Mouse (Mus musculus) kidney, adult 2 months (tissue): ENCODE data around the gene Gm14569. TPM values are rescaled to one million over a fixed set of nuclear protein-coding genes. Genes with fewer than 3 reads are reported as not detected.

Experiments used
- DNase-seq: peaks from one replicate; pipeline ENCODE4 v3.0.0; 2021
- H3K27ac ChIP-seq: fragments of 200-500 bp; 2 replicates; pipeline ENCODE4 v1.5.1; 2012; ENCODE audit warnings: low read depth, low read length, control low read depth, inconsistent platforms; ENCODE audit not compliant: insufficient read depth
- H3K27me3 ChIP-seq: fragments of 200-500 bp; replicated peaks from 2 replicates; pipeline ENCODE4 v1.6.1; 2012; ENCODE audit warnings: mild to moderate bottlenecking, moderate library complexity, low read length, inconsistent platforms; ENCODE audit not compliant: control insufficient read depth, insufficient read depth
- H3K36me3 ChIP-seq: fragments of 200-500 bp; 2 replicates; pipeline ENCODE4 v1.6.1; 2012; ENCODE audit warnings: mild to moderate bottlenecking, moderate library complexity, low read length, inconsistent platforms; ENCODE audit not compliant: control insufficient read depth, insufficient read depth
- H3K4me1 ChIP-seq: fragments of 200-500 bp; 2 replicates; pipeline ENCODE4 v1.6.1; 2011; ENCODE audit warnings: low read length; ENCODE audit not compliant: control insufficient read depth, insufficient read depth
- H3K4me3 ChIP-seq: fragments of 200-500 bp; 2 replicates; pipeline ENCODE4 v1.5.1; 2011; ENCODE audit warnings: mild to moderate bottlenecking, low read depth, low read length, control low read depth; ENCODE audit not compliant: insufficient read depth
- CTCF ChIP-seq: fragments of 200-500 bp; conservative IDR thresholded peaks from 2 replicates; pipeline ENCODE4 v1.5.1; 2011; ENCODE audit warnings: low read depth, mild to moderate bottlenecking, control low read depth, low read length, moderate library complexity, mixed read lengths; ENCODE audit not compliant: insufficient read depth, insufficient read length
- POLR2A ChIP-seq: fragments of 200-500 bp; IDR thresholded peaks from one replicate; pipeline ENCODE4 v1.6.1; 2011; ENCODE audit warnings: low read depth, low read length, control low read depth
- WGBS: fragments of 180-500 bp; shearing (Covaris S2); methylation state at CpG from one replicate; pipeline ENCODE4 v1.1.7; 2018; 5-methylcytosine and 5-hydroxymethylcytosine counted together
- polyA plus RNA-seq: library from polyadenylated mRNA; depleted of rRNA; stranded (reverse); fragments of >200 nt; gene quantifications from 2 replicates; pipeline ENCODE4 v1.2.3, GENCODE M21; 2012

Gm14569 gene
- polyA plus RNA-seq, 1 experiment, result not detected

DNA sequence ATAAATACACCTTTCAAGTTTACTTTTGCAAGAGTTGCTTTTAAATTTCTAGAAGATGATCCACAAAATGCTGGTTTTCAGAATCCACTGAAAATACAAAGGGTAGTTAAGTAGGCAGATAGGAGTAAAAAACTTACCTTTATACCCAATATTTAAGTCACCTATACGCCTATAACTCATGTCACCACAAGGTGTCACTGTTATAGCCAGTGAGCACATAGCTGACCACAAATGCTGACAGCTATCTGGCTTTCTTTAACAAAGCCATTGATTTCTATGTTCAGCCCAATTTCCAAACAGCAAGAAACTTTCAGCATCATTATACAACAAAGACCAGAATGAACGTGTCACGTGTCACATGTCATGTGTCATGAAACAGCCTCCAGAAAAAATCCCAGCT, 2.1 kb downstream of the Gm14569 start:
- peak; percentile 4 for DNase-seq
- TF ChIP-seq POLR2A (no peak), CTCF (no peak)
- 15% methylated on average over 3 of the region's 3 CpGs for WGBS
- Histone ChIP-seq H3K4me1 (no peaks in the 10 kb centered on the region), H3K36me3 (no peaks in the 10 kb centered on the region), H3K27me3 (no peaks in the 10 kb centered on the region), H3K4me3 (no peak overlapping the region), H3K27ac (no peak overlapping the region)

DNA sequence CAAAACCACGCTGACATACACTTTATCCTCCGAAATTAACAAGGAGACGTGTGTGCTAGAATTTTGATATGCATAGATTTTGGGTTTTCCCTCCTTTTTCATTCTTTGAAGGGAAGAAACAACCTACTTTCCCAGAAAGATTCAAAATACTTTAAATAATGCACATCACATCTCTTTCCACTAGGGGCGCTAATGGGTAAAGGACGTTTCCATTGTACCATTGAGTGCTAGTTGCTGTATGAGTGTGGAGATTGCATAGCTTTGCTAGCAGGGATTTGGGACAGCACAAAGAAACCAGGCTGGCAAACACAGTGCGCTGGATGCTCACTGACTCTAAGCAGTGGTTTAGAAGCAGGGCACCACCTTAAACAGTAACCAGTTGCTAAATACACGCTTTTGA, 3.6 kb downstream of the Gm14569 start:
- H3K36me3 ChIP-seq, result no peaks in the 10 kb centered on the region
- H3K4me1 ChIP-seq, result no peaks in the 10 kb centered on the region
- no peak overlapping the region for H3K27ac ChIP-seq
- H3K27me3 ChIP-seq, result no peaks in the 10 kb centered on the region
- peak; percentile 1 for DNase-seq
- WGBS, result 49% methylated on average over 7 of the region's 7 CpGs
- no peak overlapping the region for H3K4me3 ChIP-seq
- TF ChIP-seq CTCF (peak; percentile 23; the same call in 1 of the 2 replicates), POLR2A (no peak)

DNA sequence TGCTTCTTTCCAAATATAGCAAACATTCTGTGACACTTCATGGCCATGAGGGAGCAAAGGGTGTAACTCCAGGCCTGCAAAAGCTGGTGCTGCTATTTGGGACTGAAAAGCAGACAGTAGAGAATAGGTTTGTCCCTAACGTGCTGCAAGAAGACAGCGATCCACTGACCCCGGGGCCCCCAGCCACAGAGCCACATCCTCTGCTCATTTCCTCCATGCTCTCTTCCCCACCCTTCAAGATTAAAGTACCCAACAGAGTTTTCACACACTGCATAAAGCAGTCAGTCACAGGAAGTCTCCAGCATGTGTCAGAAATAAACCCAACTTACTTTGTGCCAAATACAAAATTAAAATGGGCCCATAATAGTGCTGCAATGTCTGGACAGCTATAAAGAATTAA, 16.8 kb downstream of the Gm14569 start:
- no peak overlapping the region for H3K27ac ChIP-seq
- TF ChIP-seq POLR2A, result no peak
- no peak for TF ChIP-seq CTCF
- H3K4me3 ChIP-seq, result no peak overlapping the region
- no peaks in the 10 kb centered on the region for H3K36me3 ChIP-seq
- no peak for DNase-seq
- H3K27me3 ChIP-seq, result no peaks in the 10 kb centered on the region
- no peaks in the 10 kb centered on the region for H3K4me1 ChIP-seq
- WGBS, result 68% methylated on average over 3 of the region's 3 CpGs

DNA sequence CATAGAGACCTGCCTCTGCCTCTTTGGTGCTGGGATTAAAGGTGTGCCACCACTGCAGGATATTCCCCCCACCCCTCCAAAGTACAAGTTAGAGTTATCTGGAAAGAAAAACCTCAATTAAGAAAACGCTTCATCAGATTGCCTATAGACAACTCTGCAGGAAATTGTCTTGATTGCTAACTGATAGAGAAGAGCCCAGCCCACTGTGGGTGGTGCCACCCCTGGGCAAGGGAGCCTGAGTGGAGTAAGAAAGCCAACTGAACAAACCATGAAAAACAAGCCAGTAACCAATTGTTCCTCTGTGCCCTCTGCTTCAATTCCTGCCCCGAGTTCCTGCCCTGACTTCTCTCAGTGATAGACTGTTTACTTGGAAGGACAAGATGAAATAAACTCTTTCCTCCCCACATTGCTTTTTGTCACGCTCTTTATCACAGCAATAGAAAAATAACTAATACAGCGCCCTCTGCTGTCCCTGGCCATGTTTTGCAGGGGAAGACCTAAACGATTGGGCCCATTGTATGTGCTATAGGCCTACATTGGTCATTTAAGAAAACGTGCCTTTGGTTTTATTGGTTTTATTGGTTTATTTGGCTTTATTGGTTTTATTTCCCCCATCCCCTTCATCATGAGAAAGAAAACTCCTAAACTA, 17.4 kb downstream of the Gm14569 start:
- 51% methylated on average over 6 of the region's 6 CpGs for WGBS
- no peaks in the 10 kb centered on the region for H3K27me3 ChIP-seq
- no peak overlapping the region for H3K27ac ChIP-seq
- no peak overlapping the region for H3K4me3 ChIP-seq
- no peaks in the 10 kb centered on the region for H3K4me1 ChIP-seq
- no peaks in the 10 kb centered on the region for H3K36me3 ChIP-seq
- no peak for DNase-seq
- TF ChIP-seq POLR2A (no peak), CTCF (0 out of 2 replicates have a peak, but pooled peaks have one; percentile 14)

DNA sequence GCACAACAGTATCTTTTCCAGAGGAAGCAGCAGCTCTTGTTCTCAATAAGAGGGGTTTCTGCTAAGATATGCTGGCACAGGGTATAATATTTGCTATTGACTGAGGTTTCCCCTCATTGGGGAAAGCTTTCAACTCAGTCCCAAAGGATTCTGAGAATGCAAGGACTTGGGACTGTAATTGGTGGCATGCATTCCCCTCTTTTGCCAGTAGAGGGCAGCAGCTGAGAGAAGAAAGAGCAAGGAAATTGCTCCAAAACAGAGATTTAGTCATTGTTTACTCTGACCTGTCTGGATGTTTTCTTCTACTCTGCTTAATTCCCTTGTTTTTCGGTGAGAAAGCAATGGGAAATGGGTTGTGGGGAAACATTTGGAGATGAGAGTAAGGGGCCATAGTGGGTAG, 35.6 kb downstream of the Gm14569 start:
- no peak overlapping the region for H3K4me3 ChIP-seq
- no peak overlapping the region for H3K27ac ChIP-seq
- TF ChIP-seq POLR2A (no peak), CTCF (peak; percentile 42)
- peak; percentile 8 for DNase-seq
- 18% methylated on average over 1 of the region's 1 CpGs for WGBS
- H3K27me3 ChIP-seq, result no peaks in the 10 kb centered on the region
- no peaks in the 10 kb centered on the region for H3K36me3 ChIP-seq
- no peaks in the 10 kb centered on the region for H3K4me1 ChIP-seq

DNA sequence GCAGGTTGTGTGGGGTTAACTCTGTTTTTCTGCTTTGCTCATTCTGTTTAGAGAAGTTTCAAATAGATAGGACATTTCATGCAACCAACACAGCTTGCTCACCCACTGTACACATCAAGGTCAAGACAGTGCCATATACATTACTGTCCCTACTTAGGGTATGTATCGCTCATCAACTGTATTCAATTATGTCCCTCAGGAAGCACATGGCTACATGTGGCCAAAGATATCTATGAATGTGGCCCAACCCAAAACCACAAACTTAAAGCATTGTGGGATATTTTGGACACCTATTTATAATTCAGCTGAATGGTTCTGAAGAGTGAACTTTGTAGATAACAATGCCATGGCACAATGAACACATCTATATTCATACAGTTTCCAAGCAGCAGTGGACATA, 53.7 kb downstream of the Gm14569 start:
- WGBS, result 96% methylated on average over 1 of the region's 1 CpGs
- no peaks in the 10 kb centered on the region for H3K36me3 ChIP-seq
- no peak overlapping the region for H3K4me3 ChIP-seq
- DNase-seq, result no peak
- TF ChIP-seq CTCF (no peak), POLR2A (no peak)
- H3K27ac ChIP-seq, result no peak overlapping the region
- no peaks in the 10 kb centered on the region for H3K4me1 ChIP-seq
- H3K27me3 ChIP-seq, result no peaks in the 10 kb centered on the region

DNA sequence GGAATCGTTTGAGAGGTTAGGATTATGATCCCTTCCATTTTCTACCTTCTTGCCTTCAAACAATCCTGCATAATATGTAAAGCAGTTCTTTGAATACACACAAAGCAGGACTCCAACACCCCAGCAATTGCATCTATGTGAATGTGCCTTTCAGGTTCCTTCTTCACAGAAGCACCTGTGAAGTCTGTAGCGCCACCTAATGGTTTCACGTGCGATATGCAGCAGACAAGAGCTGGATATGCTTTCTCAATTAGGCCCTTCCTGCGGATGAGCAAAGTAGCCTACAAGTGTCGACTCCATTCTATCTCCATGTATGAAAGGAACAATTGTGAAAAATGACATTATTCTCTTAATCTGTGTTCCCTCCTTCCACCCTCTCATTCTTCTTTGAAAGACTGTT, 56.6 kb downstream of the Gm14569 start:
- no peaks in the 10 kb centered on the region for H3K4me1 ChIP-seq
- H3K27me3 ChIP-seq, result no peaks in the 10 kb centered on the region
- no peak overlapping the region for H3K4me3 ChIP-seq
- H3K27ac ChIP-seq, result no peak overlapping the region
- no peak for TF ChIP-seq POLR2A
- TF ChIP-seq CTCF, result 0 out of 2 replicates have a peak, but pooled peaks have one; percentile 6
- no peaks in the 10 kb centered on the region for H3K36me3 ChIP-seq
- DNase-seq, result no peak
- WGBS, result 41% methylated on average over 6 of the region's 6 CpGs
